Mouse (Mus musculus): ENCODE data around the gene Baiap2l2. TPM values are rescaled to one million over a fixed set of nuclear protein-coding genes. Genes with fewer than 3 reads are reported as not detected.

Gene Baiap2l2
- total RNA-seq, 1 experiment from 2014 or later: not detected

DNA sequence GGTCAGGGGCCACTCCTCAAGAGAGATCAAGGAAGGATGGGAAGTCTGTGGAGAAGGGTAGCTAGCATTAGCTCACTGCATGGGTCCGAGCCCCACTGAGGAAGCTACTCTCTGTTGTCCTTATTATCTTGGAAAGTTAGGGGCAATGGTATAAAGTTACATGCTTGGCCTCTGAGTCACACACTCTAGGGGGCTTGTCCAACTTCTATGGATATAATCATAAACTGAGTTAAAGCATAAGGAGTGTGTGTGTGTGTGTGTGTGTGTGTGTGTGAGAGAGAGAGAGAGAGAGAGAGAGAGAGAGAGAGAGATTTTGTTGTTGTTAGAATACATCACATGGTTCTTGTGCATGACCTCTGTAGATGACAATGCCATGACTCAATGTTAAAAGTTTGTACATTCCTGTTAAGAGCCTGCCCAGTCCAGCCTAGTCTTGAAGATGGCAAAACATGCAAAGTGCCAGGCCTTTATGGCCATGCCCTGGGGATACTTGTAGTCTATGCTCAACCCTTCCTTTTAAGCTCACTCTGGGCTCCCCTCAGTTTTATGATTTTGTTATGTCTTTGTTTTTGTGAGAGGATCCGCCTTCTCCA, 14.3 kb upstream of the Baiap2l2 start:
- no peak for DNase-seq

DNA sequence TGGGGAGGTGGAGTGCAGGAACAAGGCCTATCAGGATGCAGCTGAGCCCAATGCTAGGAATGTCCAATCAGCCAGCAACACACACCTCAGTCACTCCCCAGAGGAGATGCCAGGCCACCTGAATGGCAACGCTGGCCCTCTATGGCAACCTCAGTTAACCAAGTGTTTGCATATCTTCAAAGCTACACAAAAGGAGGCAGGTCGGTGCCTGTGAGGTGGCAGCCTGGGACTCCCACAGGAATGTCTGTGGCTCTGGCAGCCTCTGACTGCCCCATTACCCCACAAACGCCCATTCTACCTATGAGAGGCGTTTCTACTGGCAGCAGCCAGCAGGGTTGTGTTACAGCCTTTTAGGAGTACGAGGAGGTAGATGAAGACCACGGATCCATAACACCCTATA, 13.2 kb upstream of the Baiap2l2 start:
- DNase-seq: no peak

DNA sequence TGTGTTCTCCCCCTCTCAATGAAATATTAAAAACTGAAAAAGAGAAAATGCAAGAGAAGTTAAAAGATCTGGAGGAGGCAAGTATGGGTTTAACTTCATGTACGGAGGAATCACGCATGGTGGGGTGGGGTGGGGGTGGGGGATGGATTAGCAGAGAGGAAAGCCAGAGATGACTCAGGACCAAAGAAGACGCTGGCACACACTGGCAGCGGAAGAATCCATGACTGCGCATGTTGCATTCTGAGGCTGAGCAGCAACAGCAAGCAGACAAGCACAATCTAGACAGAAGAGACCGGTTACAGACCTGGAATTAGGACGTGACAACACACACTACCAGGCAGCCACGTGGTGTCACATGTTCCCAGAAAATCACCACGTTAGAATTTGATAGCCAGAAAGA, 7.4 kb upstream of the Baiap2l2 start:
- DNase-seq: no peak

DNA sequence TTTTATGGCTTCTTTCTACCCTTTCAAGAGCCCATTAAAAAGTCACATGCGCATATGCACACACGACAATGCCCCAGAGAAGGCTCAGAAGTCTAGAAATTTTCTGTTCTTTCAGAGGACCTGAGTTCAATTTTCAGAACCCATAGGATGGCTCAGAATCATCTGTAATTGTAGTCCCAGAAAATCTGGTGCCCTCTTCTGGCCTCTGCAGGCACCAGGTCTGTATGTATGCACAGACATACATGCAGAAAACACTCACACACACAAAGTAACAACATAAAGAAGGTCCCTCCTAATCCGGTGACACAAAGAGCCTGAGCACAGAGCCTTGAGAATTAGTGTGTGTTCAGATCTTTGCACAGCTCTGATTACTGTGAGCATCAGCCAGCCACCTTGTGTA, 5.0 kb upstream of the Baiap2l2 start:
- DNase-seq: no peak

DNA sequence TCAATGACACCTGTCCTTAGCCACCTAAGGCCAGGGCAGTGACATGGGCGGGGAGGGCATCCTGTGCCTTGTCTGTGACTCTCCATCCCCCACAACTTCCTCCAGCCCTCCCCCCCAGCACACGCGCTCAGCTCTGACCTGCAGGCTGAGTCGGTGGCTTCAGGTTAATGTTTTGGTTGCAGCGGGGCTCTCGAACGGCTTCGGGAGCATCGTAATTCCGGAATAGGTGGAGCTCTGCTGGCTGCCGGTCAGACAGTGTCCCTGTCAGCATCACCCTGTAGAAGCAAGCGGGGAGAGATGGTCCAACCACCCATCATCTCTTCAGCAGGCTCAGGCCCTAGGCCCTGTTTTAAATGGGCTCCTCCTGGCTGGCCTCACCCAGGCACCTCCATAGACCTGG, 4.1 kb upstream of the Baiap2l2 start:
- no peak for DNase-seq

DNA sequence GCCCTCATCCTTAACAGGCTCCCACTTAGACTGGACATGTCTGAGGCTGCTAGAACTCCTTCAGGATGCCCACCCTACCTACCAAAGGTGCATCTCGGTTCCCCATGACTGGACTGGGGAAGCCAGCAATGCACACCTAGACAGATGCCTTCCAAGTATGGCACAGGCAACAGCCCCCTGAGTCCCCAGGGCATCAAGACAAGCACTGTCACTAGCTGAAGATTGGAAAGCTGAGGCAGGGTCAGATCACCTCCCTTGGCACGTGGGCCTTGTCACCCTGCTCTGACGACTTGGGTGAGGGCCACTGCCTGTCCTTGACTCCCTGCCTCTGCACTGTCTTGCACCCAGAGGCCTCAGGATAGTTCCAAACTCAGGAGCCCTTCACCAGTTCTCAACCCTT, 3.0 kb upstream of the Baiap2l2 start:
- no peak for DNase-seq

DNA sequence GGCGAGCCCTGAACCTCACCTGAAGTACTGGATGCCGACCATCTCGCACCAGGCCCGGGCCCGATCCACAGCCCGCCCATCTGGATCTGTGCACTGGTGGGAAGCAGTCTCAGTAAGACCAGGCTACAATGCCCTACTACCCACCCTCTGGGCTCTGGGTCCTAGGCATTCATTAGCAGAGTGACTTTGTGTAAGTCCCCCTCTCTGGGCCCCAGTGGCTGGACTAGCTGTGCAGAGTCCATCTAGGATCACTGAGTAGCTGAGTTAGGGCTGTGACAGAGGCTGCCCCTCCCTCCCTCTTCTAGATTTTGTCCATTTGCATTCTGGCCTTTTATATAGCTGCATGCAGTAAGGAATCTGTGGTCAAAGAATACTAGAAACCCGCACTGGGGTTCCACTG, 1.8 kb upstream of the Baiap2l2 start:
- no peak for DNase-seq

DNA sequence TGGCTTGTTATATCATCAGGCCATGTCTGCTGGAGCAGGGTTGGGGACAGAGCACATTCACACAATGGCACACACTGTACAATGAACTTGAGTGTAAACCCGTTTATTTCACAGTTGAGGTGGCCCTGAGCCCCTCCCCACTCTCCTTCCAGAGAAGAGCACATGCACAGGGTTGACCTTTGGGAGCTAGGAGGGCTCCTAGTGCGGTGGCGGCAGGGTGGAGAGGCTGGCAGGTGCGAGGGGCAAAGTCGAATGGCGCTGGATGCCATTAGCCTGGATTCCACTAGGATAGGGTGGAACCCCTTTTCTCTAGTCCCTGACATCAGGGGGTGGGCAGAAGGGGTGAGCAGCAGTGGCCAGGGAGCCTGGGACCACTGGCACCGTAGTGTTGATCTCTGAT, 804 bp upstream of the Baiap2l2 start:
- no peak for DNase-seq

DNA sequence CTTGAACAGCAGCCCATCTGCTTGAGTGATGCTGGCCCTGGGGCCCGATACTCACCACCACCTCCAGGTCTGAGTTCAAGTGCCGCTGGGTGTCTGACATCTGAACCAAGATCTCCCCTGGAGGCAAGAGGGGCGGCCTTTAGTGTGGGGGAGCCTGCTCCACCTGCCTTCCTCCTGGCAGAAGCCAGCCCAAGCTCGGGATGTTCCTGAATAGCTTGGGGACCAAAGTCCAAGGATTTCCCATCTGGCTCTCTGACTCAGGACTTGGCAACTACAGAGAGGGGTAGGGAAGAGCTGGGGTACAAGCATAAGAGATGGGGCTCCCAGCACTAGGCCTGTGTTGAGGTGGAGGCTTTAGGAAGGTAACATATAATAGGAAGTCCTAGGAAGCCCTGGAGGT, 2.0 kb downstream of the Baiap2l2 start:
- no peak for DNase-seq

DNA sequence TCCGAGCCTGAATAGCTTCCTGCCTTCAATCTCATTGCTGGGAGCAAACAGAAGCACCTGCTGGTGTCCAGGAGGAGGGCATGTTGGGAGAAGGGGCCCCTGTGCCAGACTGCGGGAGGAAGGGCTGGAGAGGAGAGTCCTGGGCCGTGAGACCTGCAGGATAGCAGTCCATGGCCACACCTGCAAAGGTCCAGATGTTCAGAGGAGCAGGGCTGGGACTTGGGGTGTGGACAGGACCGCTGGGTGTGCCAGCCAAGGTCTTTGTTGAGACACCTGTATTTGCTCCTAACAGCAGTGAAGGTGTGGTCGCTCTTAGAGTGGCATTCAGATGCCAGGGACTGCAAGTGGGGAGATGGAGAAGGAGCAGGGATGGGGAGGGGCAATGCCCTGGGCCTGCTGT, 2.9 kb downstream of the Baiap2l2 start:
- no peak for DNase-seq

DNA sequence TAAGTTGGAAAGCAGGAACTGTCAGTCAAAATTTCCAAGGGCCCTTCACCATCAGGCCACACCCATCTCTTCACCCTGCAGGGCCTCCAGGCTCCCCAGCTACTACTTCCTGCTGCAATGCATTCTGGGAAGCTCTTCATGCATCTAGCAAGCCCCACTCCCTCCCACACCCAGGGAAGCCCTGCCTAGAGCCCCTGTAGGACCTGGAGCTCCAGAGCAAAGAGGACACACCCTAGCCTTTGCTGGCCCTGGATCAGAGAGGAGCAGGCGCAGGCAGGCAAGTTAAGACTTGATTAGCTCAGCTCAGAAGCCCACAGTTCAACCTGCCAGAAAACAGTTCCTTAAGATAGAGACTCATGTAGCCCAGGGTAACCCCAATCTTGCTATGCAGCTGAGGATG, 3.9 kb downstream of the Baiap2l2 start:
- no peak for DNase-seq

DNA sequence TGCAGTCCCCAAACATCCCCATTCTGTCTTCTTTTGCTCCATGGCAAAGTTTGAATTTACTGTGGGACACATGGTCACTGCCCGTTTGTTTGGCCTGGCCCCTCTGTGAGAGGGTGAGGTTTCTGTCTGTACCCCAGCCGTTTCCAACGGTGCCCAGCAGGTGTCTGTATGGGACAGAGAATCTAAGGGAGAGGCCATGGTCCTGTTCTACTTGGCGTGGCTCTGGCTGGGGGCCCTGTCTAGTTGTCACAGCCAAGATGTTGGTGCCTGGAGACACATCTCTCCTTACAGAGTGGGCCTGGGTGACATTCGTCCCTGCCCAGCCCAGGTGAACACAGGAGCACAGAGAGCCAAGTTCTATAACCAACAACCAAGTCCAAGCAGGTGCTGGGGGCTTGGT, 4.5 kb downstream of the Baiap2l2 start:
- no peak for DNase-seq

DNA sequence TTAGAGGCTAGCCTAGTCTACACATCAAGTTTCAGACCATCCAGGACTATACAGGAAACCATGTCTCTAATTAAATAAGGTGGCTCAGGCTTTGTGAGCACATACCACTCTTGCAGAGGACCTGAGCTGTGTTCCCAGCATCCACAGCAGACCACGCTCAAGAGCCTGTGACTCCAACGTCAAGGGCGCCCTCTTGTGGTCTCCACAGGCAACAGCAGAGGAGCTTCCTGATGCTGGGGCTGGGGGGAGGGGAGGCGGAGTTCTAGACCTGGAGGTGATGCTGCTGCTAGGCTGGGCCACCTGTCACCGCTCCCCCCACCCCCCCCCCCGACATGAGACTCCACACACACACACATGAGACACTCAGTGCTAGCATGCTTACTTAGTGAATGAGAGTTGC, 5.1 kb downstream of the Baiap2l2 start:
- no peak for DNase-seq

DNA sequence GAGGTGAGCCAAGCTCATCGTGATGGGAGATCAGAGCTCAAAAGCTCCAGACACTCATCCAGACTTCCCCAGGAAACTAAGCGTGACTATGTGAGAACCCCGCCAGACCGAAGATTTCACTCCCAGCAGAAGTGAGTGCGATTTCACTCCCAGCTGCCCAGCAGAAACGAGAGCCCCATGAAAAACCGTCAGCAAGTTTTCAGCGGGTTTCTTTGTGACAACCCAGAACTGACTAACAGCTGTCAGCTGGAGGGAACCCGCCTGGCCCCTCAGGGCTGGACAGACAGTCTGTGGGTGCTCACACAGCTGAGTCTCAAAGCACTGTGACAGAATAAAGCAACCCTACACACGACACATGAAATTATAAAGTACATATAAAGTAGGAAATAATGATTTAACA, 7.6 kb downstream of the Baiap2l2 start:
- DNase-seq: no peak

DNA sequence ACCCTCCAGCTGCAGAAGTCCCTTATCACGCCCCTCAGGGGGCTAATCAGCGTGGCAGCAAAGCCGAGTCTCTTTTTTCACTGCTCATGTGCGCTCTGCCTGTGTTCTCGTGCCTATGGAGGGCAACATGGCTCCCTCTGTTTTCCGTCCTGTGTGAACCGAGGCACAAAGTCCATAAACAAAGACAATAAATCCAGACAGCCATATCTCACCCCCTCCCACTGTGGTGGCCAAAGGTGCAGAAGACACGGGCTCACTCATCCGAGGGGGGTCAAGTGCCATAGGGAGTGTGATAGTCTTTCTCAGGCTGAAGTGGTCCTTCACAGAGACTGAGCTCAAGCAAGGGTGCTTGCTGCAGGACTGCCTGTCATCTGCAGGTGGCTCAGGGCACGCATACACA, 12.3 kb downstream of the Baiap2l2 start:
- no peak for DNase-seq

DNA sequence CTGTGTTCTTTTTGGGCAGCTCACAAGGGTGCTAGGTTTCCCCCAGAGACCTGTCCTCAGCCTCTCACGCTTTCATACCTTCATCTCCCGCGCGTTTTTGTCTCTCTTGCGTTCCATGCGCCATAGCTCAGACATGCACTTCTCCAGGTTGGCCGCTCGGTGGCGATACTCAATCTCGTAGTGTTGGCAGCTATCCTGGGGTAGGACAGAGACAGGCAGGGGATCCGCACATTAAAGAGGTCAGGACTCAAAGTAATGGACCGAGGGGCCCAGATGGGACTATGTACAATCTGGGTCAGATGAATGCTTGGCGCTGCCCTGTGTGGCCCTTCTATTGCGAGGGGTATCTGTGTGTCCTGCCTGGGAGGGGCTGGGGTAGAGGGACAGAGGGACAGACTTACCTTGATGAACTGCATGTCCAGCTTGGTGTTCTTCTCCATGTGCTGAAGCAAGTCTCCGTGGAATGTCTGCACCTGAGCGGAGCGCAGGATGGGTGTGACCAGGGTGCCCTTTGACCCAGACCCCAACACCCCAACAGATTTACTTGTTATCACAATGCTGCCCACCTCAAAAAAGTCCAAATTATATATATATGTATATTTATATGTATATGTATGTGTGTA, 14.1 kb downstream of the Baiap2l2 start:
- peak; percentile 39 for DNase-seq

DNA sequence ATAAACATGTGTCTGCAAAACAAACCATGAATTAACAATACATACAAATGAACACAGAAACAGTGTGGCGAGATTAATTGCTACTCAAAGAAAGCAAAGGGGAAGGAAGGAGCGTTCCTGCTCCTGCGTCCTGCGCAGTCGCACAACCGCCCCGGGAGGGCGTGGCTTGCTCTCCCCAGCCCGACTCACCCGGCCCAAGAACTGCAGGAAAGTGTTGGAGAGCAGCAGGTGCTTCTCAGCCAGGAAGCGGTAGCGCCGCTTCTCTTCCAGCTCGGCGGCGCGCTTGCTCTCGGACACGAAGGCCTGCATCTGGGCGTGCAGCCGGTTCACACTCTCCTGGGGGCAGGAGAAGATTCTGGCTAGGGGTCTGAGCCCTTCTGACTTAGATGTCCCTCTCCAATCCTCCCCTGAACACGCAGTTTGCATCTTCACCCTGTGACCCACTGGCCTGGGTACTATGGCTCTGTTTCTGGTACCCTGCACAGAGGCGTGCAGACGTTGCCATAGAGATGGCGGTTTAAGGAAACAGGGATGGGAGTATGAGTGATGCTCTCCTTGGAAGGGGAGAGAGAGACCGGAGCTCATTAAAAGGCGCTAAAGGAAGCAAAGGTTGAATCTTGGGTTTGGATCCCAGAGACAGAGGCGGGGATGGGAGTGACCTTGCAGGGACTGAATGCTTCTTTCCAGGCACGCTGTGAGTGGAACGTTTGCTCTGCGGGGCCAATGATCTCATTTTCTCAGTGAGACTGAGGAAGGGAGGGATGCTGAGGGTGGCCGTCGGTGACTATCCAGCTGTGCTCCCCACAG, 14.8 kb downstream of the Baiap2l2 start:
- DNase-seq: peak; percentile 76

DNA sequence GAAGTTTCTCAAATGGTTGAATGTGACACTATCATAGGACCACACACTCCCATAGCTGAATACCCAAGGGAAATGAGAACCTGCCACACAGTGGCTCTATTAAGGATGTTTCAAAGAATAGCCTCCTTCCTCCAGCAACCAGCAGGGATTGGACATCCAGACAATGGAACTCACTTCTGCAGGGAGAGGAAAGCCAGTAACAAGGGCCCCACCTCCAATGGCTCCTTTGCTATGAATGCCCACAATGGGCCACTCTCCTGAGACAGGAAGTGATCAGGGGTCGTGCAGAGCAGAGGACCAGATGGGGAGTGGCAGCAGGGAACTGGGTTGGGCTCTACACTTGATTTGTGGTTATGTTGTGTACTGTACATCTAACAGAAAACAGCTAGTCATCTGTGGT, 16.8 kb downstream of the Baiap2l2 start:
- DNase-seq: no peak

DNA sequence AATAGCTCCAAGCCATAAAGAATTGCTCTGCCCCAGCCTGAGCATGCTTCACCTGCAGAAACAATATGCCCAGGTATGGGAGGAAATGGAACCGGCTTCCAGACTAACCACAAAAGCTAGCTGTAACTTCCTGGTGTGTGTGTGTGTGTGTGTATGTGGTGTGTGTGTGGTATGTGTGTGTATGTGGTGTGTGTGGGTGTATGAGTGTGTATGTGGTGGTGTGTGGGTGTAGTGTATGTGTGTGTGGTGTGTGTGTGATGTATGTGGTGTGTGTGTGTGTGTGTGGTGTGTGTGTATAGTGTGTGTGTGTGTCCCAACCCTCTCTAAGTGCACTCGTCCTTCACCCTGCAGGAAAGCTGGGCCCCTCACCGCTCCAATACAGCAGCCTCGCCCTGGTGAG, 20.0 kb downstream of the Baiap2l2 start:
- DNase-seq: no peak

DNA sequence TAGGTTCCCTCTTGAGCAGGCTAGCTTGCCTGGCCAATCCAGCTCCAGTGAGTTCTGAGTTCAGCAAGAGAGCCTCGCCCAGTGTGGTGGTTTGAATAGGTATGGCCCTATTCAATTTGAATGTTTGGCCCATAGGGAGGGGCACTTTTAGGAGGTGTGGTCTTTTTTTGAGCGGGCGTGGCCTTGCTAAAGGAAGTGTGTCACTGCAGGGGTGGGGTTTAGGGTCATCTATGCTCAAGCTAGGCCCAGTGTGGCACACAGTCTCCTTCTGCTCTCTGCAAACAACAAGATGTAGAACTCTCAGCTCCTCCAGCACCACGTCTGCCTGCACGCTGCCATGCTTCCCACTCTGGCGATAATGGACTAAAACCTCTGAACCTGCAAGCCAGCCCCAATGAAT, 21.6 kb downstream of the Baiap2l2 start:
- no peak for DNase-seq

DNA sequence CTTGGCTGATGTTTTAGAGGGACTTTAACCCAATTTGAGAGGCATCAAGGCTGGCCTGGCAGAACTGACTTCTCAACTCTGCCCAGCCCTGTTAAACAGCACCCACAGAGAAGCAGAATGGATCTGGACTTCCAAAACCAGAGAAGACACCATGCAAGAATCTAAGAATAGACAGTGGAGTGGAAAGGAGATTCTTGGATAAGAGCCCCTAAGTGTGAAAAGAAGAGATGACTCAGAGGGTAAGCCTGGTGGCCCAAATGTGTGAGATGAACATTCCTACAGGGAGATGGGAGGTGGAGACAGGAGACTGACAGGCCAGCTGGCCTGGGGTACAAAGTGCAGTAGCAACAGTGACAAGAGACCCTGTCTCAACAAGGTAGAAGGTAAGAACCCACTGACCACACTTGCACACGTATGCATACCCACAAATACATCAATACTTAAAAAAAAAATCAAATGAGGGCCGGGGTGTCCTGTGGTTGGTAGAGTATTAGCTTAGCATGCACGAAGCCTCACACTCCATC, 22.5 kb downstream of the Baiap2l2 start:
- no peak for DNase-seq

DNA sequence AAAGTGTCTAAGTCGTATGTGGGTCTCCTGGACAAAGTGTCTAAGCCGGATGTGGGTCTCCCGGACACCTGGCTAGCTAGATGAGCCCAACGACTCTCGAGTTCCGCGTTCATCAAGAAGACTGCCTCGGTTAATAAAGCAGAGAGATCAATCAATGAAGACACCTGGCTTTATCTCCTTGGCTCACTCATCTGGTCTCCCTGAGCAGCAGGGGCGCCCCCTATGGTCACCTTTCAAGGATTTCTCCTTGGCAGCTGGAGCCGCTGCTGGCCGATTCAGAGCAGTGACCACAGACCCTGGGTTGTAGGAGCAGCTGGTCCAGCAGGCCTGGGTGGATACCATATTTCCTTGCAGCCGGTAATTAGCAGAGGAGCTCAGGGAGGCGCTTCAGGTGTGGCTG, 23.0 kb downstream of the Baiap2l2 start:
- DNase-seq: peak; percentile 36

DNA sequence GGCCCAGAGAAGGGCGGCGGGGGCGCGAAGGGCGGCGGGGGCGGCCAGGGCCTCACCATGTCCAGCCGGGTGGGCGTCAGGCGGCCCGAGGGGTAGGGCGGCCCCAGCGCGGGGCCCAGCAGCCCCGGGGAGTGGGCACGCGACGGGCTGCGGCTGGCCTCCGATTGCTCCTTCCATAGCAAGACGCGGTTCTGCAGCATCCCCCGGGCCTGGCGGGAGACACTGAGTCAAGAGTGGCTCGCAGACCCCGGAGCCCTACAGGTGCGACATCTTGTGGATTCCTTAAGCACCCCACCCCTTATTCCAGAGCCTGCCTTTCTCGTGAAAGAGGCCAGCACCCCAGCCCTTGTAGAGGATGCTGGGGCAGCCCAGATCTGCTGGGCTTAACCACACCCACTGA, 23.6 kb downstream of the Baiap2l2 start:
- DNase-seq: no peak
